Mouse (Mus musculus): Measurements from ENCODE around the gene 6330409D20Rik.

- TF ChIP-seq CTCF (IDR thresholded peaks at IDR 0.05; ENCODE audit: low read depth, low read length) (no peak), GATA1 (IDR thresholded peaks at IDR 0.05; ENCODE audit: borderline replicate concordance, low read length) (no peak), TAL1 (conservative IDR thresholded peaks at IDR 0.05; ENCODE audit: low read depth, low read length) (no peak)
Measured at GRCm38 (mm10) chr2:32692496-32692895, 48.3 kb downstream of the 6330409D20Rik start.
